Mouse (Mus musculus): ENCODE results near the gene Itgbl1.

Itgbl1 gene

DNA sequence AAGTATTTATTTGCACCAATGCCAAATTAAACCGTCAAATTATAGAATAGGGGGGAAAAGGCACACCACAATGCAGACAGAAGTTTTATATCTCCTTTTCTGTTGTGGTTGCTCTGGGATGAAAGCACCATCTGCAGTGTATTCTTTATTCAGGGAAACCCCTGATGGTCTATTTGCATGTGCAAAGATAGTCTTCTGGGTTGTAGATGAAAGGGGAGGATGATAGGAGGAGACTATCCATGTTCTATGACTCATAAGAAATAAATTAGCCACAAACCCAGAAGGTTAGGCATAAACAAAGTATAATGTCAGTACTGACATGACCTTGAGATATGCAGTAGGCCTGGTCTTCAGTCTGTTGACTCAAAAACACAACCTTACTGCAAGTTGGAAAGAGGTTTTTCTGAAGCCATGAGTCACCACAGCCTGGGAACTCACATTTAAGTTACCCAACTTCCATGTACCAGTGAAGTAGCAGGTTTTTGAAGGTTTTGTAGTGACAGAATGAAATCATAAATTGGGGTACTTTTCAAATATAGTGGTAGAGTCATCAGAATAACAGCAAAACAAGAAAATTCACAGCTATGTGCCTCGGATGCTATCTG, 330.9 kb downstream of the Itgbl1 start:
- DNase-seq (ENCODE audit: low spot score), result no peak
